Mouse (Mus musculus) forebrain, embryonic 11.5 days (tissue): Measurements from ENCODE around the gene Nsmce3. TPM values are rescaled to one million over a fixed set of nuclear protein-coding genes. Genes with fewer than 3 reads are reported as not detected.

Experiments
- ATAC-seq: fragments of 200-750 bp; cut with Nextera tagmentation; replicated peaks from 2 replicates; pipeline ENCODE4 v1.8.0; 2017; ENCODE audit warnings: moderate TSS enrichment; ENCODE audit not compliant: low FRiP score
- DNase-seq: peaks from one replicate; pipeline ENCODE4 v3.0.0-alpha.2; 2017; ENCODE audit warnings: low spot score
- H3K27ac ChIP-seq: fragments of 300-500 bp; sonication (generic); 2 replicates; pipeline ENCODE4 v1.5.1; 2014; ENCODE audit warnings: low read depth, low read length
- H3K27me3 ChIP-seq: fragments of 300-500 bp; sonication (generic); 2 replicates; pipeline ENCODE4 v1.6.1; 2014; ENCODE audit warnings: mild to moderate bottlenecking, low read length, mixed read lengths; ENCODE audit not compliant: control insufficient read depth, insufficient read depth
- H3K36me3 ChIP-seq: fragments of 300-500 bp; sonication (generic); 2 replicates; pipeline ENCODE4 v1.6.1; 2014; ENCODE audit warnings: mild to moderate bottlenecking, low read length, moderate library complexity, mixed read lengths; ENCODE audit not compliant: control insufficient read depth, insufficient read depth
- H3K4me1 ChIP-seq: fragments of 300-500 bp; sonication (generic); replicated peaks from 2 replicates; pipeline ENCODE4 v1.6.1; 2014; ENCODE audit warnings: low read length, mixed read lengths; ENCODE audit not compliant: control insufficient read depth, insufficient read depth
- H3K4me2 ChIP-seq: fragments of 300-500 bp; sonication (generic); 2 replicates; pipeline ENCODE4 v1.6.1; 2014; ENCODE audit warnings: low read depth, mild to moderate bottlenecking, low read length, moderate library complexity, mixed read lengths; ENCODE audit not compliant: severe bottlenecking
- H3K4me3 ChIP-seq: fragments of 300-500 bp; sonication (generic); 2 replicates; pipeline ENCODE4 v1.5.1; 2014; ENCODE audit warnings: low read depth, low read length
- H3K9ac ChIP-seq: fragments of 300-500 bp; sonication (generic); 2 replicates; pipeline ENCODE4 v1.6.1; 2014; ENCODE audit warnings: low read length
- H3K9me3 ChIP-seq: fragments of 300-500 bp; sonication (generic); 2 replicates; pipeline ENCODE4 v1.6.1; 2016; ENCODE audit warnings: low read length, mixed read lengths; ENCODE audit not compliant: control insufficient read depth
- WGBS: fragments of 180-500 bp; shearing (Covaris S2); extraction: QIAGEN DNeasy Blood & Tissue Kit; methylation state at CpG from one replicate; pipeline ENCODE4 v1.1.7; 2014; 5-methylcytosine and 5-hydroxymethylcytosine counted together
- polyA plus RNA-seq: library from polyadenylated mRNA; unstranded; fragments of >200 nt; fragmentation: Nextera tagmentation; extraction: Ambion mirVana; gene quantifications from 2 replicates; pipeline ENCODE4 v1.2.1, GENCODE M21; 2014

Nsmce3 gene
- polyA plus RNA-seq, 1 experiment from 2014 or later = 11.5 TPM

- H3K4me1 ChIP-seq = no peaks in the 10 kb centered on the region
- no peak overlapping the region for H3K27ac ChIP-seq
- WGBS = 87% methylated on average over 5 of the region's 10 CpGs
- ATAC-seq (no peak), DNase-seq (no peak)
- H3K4me2 ChIP-seq = no peak overlapping the region
- no peak overlapping the region for H3K9ac ChIP-seq
- no peak overlapping the region for H3K4me3 ChIP-seq
- H3K9me3 ChIP-seq = no peaks in the 10 kb centered on the region
- no peaks in the 10 kb centered on the region for H3K27me3 ChIP-seq
- H3K36me3 ChIP-seq = no peaks in the 10 kb centered on the region
These were observed 17.3 kb downstream of the Nsmce3 start for GRCm38 (mm10) chr7:64855389-64855927.

GRCm38 (mm10) chr7:64850791-64851190 is 22.0 kb downstream of the Nsmce3 start:
- 62% methylated on average over 3 of the region's 3 CpGs for WGBS
- Histone ChIP-seq H3K9ac (no peak overlapping the region), H3K36me3 (no peaks in the 10 kb centered on the region), H3K4me3 (no peak overlapping the region), H3K27ac (no peak overlapping the region), H3K27me3 (no peaks in the 10 kb centered on the region), H3K4me1 (no peaks in the 10 kb centered on the region), H3K4me2 (no peak overlapping the region), H3K9me3 (no peaks in the 10 kb centered on the region)
- ATAC-seq = no peak
- peak; percentile 57 for DNase-seq

GRCm38 (mm10) chr7:64847366-64847899 is 25.4 kb downstream of the Nsmce3 start:
- H3K27me3 ChIP-seq = no peaks in the 10 kb centered on the region
- H3K9me3 ChIP-seq = no peaks in the 10 kb centered on the region
- no peak for ATAC-seq
- 74% methylated on average over 5 of the region's 5 CpGs for WGBS
- no peak overlapping the region for H3K27ac ChIP-seq
- no peak for DNase-seq
- H3K36me3 ChIP-seq = no peaks in the 10 kb centered on the region
- H3K4me3 ChIP-seq = no peak overlapping the region
- H3K4me1 ChIP-seq = no peaks in the 10 kb centered on the region
- no peak overlapping the region for H3K4me2 ChIP-seq
- no peak overlapping the region for H3K9ac ChIP-seq

GRCm38 (mm10) chr7:64846061-64846460 is 26.7 kb downstream of the Nsmce3 start:
- no peaks in the 10 kb centered on the region for H3K36me3 ChIP-seq
- no peak overlapping the region for H3K9ac ChIP-seq
- no peak for DNase-seq
- 90% methylated on average over 3 of the region's 3 CpGs for WGBS
- H3K9me3 ChIP-seq = no peaks in the 10 kb centered on the region
- H3K4me1 ChIP-seq = peaks cover 3% of the 10 kb centered on the region; the same call in 1 of the 2 replicates
- ATAC-seq = no peak
- no peaks in the 10 kb centered on the region for H3K27me3 ChIP-seq
- no peak overlapping the region for H3K4me3 ChIP-seq
- no peak overlapping the region for H3K27ac ChIP-seq
- no peak overlapping the region for H3K4me2 ChIP-seq

- no peak overlapping the region for H3K27ac ChIP-seq
- no peak overlapping the region for H3K4me3 ChIP-seq
- H3K9me3 ChIP-seq = no peaks in the 10 kb centered on the region
- peak; percentile 53 for ATAC-seq
- no peak overlapping the region for H3K9ac ChIP-seq
- H3K4me2 ChIP-seq = 0 out of 2 replicates have a peak overlapping the region, but pooled peaks have one; percentile 8
- DNase-seq = no peak
- no peaks in the 10 kb centered on the region for H3K36me3 ChIP-seq
- no peaks in the 10 kb centered on the region for H3K27me3 ChIP-seq
- H3K4me1 ChIP-seq = peaks cover 5% of the 10 kb centered on the region; the same call in 1 of the 2 replicates
- 40% methylated on average over 10 of the region's 10 CpGs for WGBS
These were observed 31.7 kb downstream of the Nsmce3 start for GRCm38 (mm10) chr7:64840946-64841659.

GRCm38 (mm10) chr7:64840576-64840895 is 32.3 kb downstream of the Nsmce3 start:
- ATAC-seq (no peak), DNase-seq (no peak)
- no peaks in the 10 kb centered on the region for H3K27me3 ChIP-seq
- no peak overlapping the region for H3K9ac ChIP-seq
- H3K9me3 ChIP-seq = no peaks in the 10 kb centered on the region
- H3K27ac ChIP-seq = no peak overlapping the region
- H3K36me3 ChIP-seq = no peaks in the 10 kb centered on the region
- peaks cover 5% of the 10 kb centered on the region; the same call in 1 of the 2 replicates for H3K4me1 ChIP-seq
- 76% methylated on average over 1 of the region's 1 CpGs for WGBS
- H3K4me3 ChIP-seq = no peak overlapping the region
- H3K4me2 ChIP-seq = peak overlapping the region; percentile 60; the same call in 1 of the 2 replicates

- H3K4me3 ChIP-seq = peak overlapping the region; percentile 27
- peak; percentile 86 for ATAC-seq
- H3K36me3 ChIP-seq = no peaks in the 10 kb centered on the region
- 2% methylated on average over 21 of the region's 21 CpGs for WGBS
- H3K9me3 ChIP-seq = no peaks in the 10 kb centered on the region
- peak overlapping the region; percentile 60 for H3K4me2 ChIP-seq
- no peaks in the 10 kb centered on the region for H3K27me3 ChIP-seq
- no peak overlapping the region for H3K27ac ChIP-seq
- peak; percentile 73 for DNase-seq
- H3K4me1 ChIP-seq = peaks cover 5% of the 10 kb centered on the region; the same call in 1 of the 2 replicates
- H3K9ac ChIP-seq = peak overlapping the region; percentile 39; the same call in 1 of the 2 replicates
These were observed 32.8 kb downstream of the Nsmce3 start for GRCm38 (mm10) chr7:64839801-64840575.

GRCm38 (mm10) chr7:64839281-64839680 is 33.5 kb downstream of the Nsmce3 start:
- H3K4me2 ChIP-seq = peak overlapping the region; percentile 60
- peaks cover 5% of the 10 kb centered on the region; the same call in 1 of the 2 replicates for H3K4me1 ChIP-seq
- ATAC-seq (no peak), DNase-seq (no peak)
- no peak overlapping the region for H3K9ac ChIP-seq
- 47% methylated on average over 2 of the region's 2 CpGs for WGBS
- no peak overlapping the region for H3K27ac ChIP-seq
- no peak overlapping the region for H3K4me3 ChIP-seq
- H3K27me3 ChIP-seq = no peaks in the 10 kb centered on the region
- H3K36me3 ChIP-seq = no peaks in the 10 kb centered on the region
- no peaks in the 10 kb centered on the region for H3K9me3 ChIP-seq
